Mouse (Mus musculus) thymus, postnatal 36 days (tissue): ENCODE measurements at regions not wholly inside any gene's neighbourhood (a gene's known extent, or its start where the extent isn't known, plus 50 kb on each side); places are given as distances from the start of the nearest gene placed in this dataset.

Experiments used
- DNase-seq, 2 experiments: peaks; one replicate each; pipeline ENCODE4 v3.0.0; 2022; ENCODE audit warnings: mixed read lengths in 2 of 2

GRCm38 (mm10) chr2:48465483-48465882, 348.4 kb upstream of the Acvr2a start:
- DNase-seq, result no peak

- DNase-seq, result no peak
These were observed 345.0 kb upstream of the Acvr2a start for GRCm38 (mm10) chr2:48468895-48469294.

- no peak for DNase-seq
These were observed 344.6 kb upstream of the Acvr2a start for GRCm38 (mm10) chr2:48469357-48469756.

- peak in 1 of 2 experiments; percentile 7 for DNase-seq
These were observed 340.8 kb upstream of the Acvr2a start for GRCm38 (mm10) chr2:48473102-48473501.

GRCm38 (mm10) chr2:48474642-48475041, 339.3 kb upstream of the Acvr2a start:
- DNase-seq, result no peak

- DNase-seq, result no peak
These were observed 337.1 kb upstream of the Acvr2a start for GRCm38 (mm10) chr2:48476777-48477176.

GRCm38 (mm10) chr2:48477336-48477735, 336.6 kb upstream of the Acvr2a start:
- no peak for DNase-seq

- no peak for DNase-seq
These were observed 334.3 kb upstream of the Acvr2a start for GRCm38 (mm10) chr2:48479601-48480000.

GRCm38 (mm10) chr2:48480428-48481191, 333.3 kb upstream of the Acvr2a start:
- no peak for DNase-seq

- DNase-seq, result no peak
These were observed 332.6 kb upstream of the Acvr2a start for GRCm38 (mm10) chr2:48481209-48481742.

GRCm38 (mm10) chr2:48493574-48493973, 320.3 kb upstream of the Acvr2a start:
- DNase-seq, result no peak

- no peak for DNase-seq
These were observed 319.8 kb upstream of the Acvr2a start for GRCm38 (mm10) chr2:48494065-48494464.

GRCm38 (mm10) chr2:48494632-48495031, 319.3 kb upstream of the Acvr2a start:
- DNase-seq, result no peak

- no peak for DNase-seq
These were observed 315.7 kb upstream of the Acvr2a start for GRCm38 (mm10) chr2:48498047-48498723.

GRCm38 (mm10) chr2:48499396-48499795, 314.5 kb upstream of the Acvr2a start:
- DNase-seq, result no peak

- DNase-seq, result no peak
These were observed 312.5 kb upstream of the Acvr2a start for GRCm38 (mm10) chr2:48501387-48501786.

- DNase-seq, result no peak
These were observed 300.1 kb upstream of the Acvr2a start for GRCm38 (mm10) chr2:48513848-48514247.

- DNase-seq, result no peak
These were observed 294.0 kb upstream of the Acvr2a start for GRCm38 (mm10) chr2:48519838-48520404.

- DNase-seq, result no peak
These were observed 293.4 kb upstream of the Acvr2a start for GRCm38 (mm10) chr2:48520535-48520971.

- DNase-seq, result no peak
These were observed 278.5 kb upstream of the Acvr2a start for GRCm38 (mm10) chr2:48535453-48535852.

GRCm38 (mm10) chr2:48536930-48537329, 277.0 kb upstream of the Acvr2a start:
- no peak for DNase-seq

- no peak for DNase-seq
These were observed 275.1 kb upstream of the Acvr2a start for GRCm38 (mm10) chr2:48538668-48539341.

- DNase-seq, result no peak
These were observed 274.3 kb upstream of the Acvr2a start for GRCm38 (mm10) chr2:48539465-48540055.
